Mouse (Mus musculus): Measurements from ENCODE around the gene Atl3. TPM values are rescaled to one million over a fixed set of nuclear protein-coding genes. Genes with fewer than 3 reads are reported as not detected.
A peak's percentile ranks its signal among the peaks of the same experiment; 100 is the strongest.

Gene Atl3
- 15.2 and 17.1 TPM in 2 replicates for total RNA-seq (2014; rRNA removed; ENCODE audit: low replicate concordance)
- polyA plus RNA-seq (2015; fragmentation: Nextera tagmentation; extraction: Ambion mirVana) = 5.4 and 6.3 TPM in 2 replicates

DNA sequence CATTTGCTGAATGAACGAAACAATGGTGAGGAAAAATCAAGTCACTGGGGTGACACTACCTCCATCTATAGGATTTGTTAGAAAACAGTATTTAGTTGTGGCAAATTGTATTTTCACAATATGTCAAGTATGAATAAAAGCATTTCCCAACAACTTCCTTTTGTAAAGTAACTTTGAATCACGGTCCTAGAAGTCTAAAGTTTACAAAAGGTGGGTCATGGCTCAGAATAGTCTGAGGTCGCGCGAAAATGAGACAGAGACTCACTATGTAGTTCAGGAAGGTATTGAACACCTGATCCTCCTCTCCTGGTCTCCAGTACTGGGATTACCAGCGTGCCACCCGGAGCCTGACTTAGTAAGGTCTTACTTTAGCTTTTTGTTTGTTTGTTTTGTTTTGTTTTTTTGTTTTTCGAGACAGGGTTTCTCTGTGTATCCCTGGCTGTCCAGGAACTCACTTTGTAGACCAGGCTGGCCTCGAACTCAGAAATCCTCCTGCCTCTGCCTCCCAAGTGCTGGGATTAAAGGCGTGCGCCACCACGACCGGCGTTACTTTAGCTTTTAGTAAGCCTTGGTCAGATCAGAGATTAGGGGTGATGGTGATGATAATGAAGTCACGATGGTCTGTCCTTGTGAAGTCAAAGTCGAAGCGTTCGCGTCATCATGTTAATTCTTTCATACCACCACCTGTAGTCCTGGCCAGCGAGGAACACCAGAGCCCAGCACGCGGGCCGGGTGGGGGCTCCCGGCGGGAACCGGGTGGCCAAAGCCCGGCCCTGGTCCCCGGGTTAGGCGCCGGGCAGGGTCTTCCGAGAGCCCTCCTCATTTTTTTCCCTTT is at the start of gene Atl3:
Gene Atl3 (plus strand): TSS at position 689 of the 835 bp plus-strand sequence.
- no peaks in the 10 kb centered on the region for H3K27me3 ChIP-seq (ENCODE audit: control insufficient read depth, insufficient read depth, low read length)
- WGBS = 27% methylated on average over 31 of the region's 31 CpGs
- H3K4me2 ChIP-seq (ENCODE audit: low read depth, low read length) = peak within 1 kb of the TSS; percentile 82
- H3K9me3 ChIP-seq (replicated peaks; ENCODE audit: control insufficient read depth, low read length) = no peaks in the 10 kb centered on the region
- TF ChIP-seq EP300 (IDR thresholded peaks at IDR 0.05; ENCODE audit: low read depth) (no peak), CTCF (IDR thresholded peaks at IDR 0.05; ENCODE audit: low read depth) (no peak)
- H3K36me3 ChIP-seq (replicated peaks; ENCODE audit: control insufficient read depth, insufficient read depth, low read length) = no peaks in the 10 kb centered on the region
- DNase-seq (ENCODE audit: low spot score) = no peak
- no peaks in the 10 kb centered on the region for H3K4me1 ChIP-seq (ENCODE audit: control insufficient read depth, insufficient read depth)
- H3K9ac ChIP-seq (replicated peaks; ENCODE audit: low read depth, low read length) = peak within 1 kb of the TSS; percentile 90
- ATAC-seq (ENCODE audit: insufficient read depth, low read depth) = no peak
- H3K27ac ChIP-seq (ENCODE audit: low read depth) = peak within 1 kb of the TSS; percentile 99
- H3K4me3 ChIP-seq (ENCODE audit: low read depth, low read length) = peak within 1 kb of the TSS; percentile 72

DNA sequence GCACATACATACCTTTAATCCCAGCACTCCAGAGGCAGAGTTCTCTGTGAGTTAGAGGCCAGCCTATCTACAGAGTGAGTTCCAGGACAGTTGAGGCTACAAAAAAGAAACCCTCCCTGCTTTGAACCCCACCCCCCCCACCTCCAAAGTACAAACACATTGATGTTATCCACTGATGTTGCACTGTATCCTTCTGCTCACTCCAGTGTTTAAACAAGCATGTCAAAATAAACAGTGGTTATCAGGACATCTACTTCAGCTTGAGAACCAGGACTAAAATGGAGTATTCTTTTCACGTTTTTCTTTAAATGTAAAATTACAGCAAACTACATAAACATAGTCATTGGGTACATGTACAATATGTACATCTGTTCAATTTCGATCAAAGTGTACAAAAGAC is 48.7 kb upstream of the Atl3 start:
- Histone ChIP-seq H3K4me1 (ENCODE audit: control insufficient read depth, insufficient read depth) (no peaks in the 10 kb centered on the region), H3K4me2 (ENCODE audit: low read depth, low read length) (no peak overlapping the region), H3K9ac (replicated peaks; ENCODE audit: low read depth, low read length) (no peak overlapping the region), H3K27ac (ENCODE audit: low read depth) (no peak overlapping the region), H3K4me3 (ENCODE audit: low read depth, low read length) (no peak overlapping the region), H3K27me3 (ENCODE audit: control insufficient read depth, insufficient read depth, low read length) (no peaks in the 10 kb centered on the region), H3K36me3 (replicated peaks; ENCODE audit: control insufficient read depth, insufficient read depth, low read length) (peaks cover 4% of the 10 kb centered on the region; the same call in 1 of the 2 replicates), H3K9me3 (replicated peaks; ENCODE audit: control insufficient read depth, low read length) (no peaks in the 10 kb centered on the region)
- no peak for ATAC-seq (ENCODE audit: insufficient read depth, low read depth)
- DNase-seq (ENCODE audit: low spot score) = no peak
- 75% methylated on average over 2 of the region's 2 CpGs for WGBS
- no peak for TF ChIP-seq CTCF (IDR thresholded peaks at IDR 0.05; ENCODE audit: low read depth)
- no peak for TF ChIP-seq EP300 (IDR thresholded peaks at IDR 0.05; ENCODE audit: low read depth)

DNA sequence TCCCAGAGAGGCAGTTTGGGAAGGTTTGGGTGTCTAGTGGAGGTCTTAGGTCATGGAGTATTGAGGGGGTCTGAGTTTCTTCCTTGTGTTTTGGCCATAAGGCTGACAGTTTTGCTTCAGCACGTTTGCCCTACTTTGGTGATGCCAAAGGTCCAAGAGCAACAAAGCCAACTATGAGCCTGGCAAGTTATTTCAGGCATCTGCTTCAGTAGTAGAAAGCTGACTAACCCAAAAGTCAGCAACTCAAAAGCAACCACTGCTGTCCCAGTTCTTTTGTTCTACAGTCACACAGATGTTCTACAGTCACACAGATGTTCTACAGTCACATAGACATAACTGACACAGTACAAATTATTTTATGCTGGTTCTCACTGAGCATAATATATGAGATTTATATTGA is 48.2 kb upstream of the Atl3 start:
- no peak for DNase-seq (ENCODE audit: low spot score)
- no peak for TF ChIP-seq CTCF (IDR thresholded peaks at IDR 0.05; ENCODE audit: low read depth)
- TF ChIP-seq EP300 (IDR thresholded peaks at IDR 0.05; ENCODE audit: low read depth) = no peak
- ATAC-seq (ENCODE audit: insufficient read depth, low read depth) = no peak
- WGBS = 69% methylated on average over 1 of the region's 1 CpGs
- Histone ChIP-seq H3K27me3 (ENCODE audit: control insufficient read depth, insufficient read depth, low read length) (no peaks in the 10 kb centered on the region), H3K27ac (ENCODE audit: low read depth) (no peak overlapping the region), H3K4me3 (ENCODE audit: low read depth, low read length) (no peak overlapping the region), H3K9ac (replicated peaks; ENCODE audit: low read depth, low read length) (no peak overlapping the region), H3K9me3 (replicated peaks; ENCODE audit: control insufficient read depth, low read length) (no peaks in the 10 kb centered on the region), H3K4me2 (ENCODE audit: low read depth, low read length) (no peak overlapping the region), H3K4me1 (ENCODE audit: control insufficient read depth, insufficient read depth) (no peaks in the 10 kb centered on the region), H3K36me3 (replicated peaks; ENCODE audit: control insufficient read depth, insufficient read depth, low read length) (peaks cover 4% of the 10 kb centered on the region; the same call in 1 of the 2 replicates)

DNA sequence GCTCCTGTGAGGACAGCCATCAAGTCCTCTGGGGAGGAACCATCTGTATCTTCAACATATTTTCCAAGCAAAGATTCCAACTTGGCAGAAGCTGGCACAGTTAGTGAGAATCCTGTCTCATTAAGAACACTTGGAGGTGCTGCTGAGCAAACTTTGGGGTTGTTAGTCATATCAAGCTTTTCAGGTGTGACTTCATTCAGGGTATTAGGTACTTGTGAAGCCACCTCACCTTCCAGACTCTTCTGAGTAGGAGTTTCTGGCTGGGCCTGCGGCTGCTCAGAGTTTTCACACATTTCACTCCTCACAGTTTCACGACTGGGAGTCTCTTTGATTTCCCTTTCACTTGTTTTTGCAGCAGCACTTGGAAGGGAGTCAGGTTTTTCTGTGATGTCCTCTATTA is 37.0 kb upstream of the Atl3 start:
- DNase-seq (ENCODE audit: low spot score) = no peak
- Histone ChIP-seq H3K27me3 (ENCODE audit: control insufficient read depth, insufficient read depth, low read length) (no peaks in the 10 kb centered on the region), H3K4me2 (ENCODE audit: low read depth, low read length) (no peak overlapping the region), H3K4me1 (ENCODE audit: control insufficient read depth, insufficient read depth) (no peaks in the 10 kb centered on the region), H3K36me3 (replicated peaks; ENCODE audit: control insufficient read depth, insufficient read depth, low read length) (peaks cover 22% of the 10 kb centered on the region), H3K9ac (replicated peaks; ENCODE audit: low read depth, low read length) (no peak overlapping the region), H3K9me3 (replicated peaks; ENCODE audit: control insufficient read depth, low read length) (no peaks in the 10 kb centered on the region), H3K27ac (ENCODE audit: low read depth) (no peak overlapping the region), H3K4me3 (ENCODE audit: low read depth, low read length) (no peak overlapping the region)
- TF ChIP-seq EP300 (IDR thresholded peaks at IDR 0.05; ENCODE audit: low read depth) = no peak
- 0 out of 2 replicates have a peak, but pooled peaks have one; percentile 11 for TF ChIP-seq CTCF (IDR thresholded peaks at IDR 0.05; ENCODE audit: low read depth)
- WGBS = 55% methylated on average over 2 of the region's 2 CpGs
- ATAC-seq (ENCODE audit: insufficient read depth, low read depth) = no peak

DNA sequence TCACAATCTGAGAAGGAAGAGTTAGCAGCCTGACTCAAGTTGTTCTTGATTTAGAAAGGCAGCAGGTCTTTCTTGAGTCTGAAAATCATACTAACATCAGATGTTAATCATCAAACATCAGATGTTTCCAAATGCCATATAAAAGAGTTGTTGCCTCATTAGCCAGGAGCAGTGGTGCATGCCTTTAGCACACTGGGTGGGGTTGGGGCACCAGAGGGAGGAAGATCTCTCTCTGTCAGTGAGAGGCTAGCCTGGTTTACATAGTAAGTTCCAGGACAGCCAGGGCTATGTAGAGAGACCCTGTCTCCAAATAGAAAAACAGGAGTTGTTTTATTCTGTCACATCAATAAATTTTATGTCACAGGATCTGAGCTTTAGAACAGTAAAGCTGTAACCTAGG is 34.9 kb upstream of the Atl3 start:
- ATAC-seq (ENCODE audit: insufficient read depth, low read depth) = no peak
- no peaks in the 10 kb centered on the region for H3K27me3 ChIP-seq (ENCODE audit: control insufficient read depth, insufficient read depth, low read length)
- TF ChIP-seq CTCF (IDR thresholded peaks at IDR 0.05; ENCODE audit: low read depth) (no peak), EP300 (IDR thresholded peaks at IDR 0.05; ENCODE audit: low read depth) (no peak)
- H3K4me3 ChIP-seq (ENCODE audit: low read depth, low read length) = no peak overlapping the region
- H3K36me3 ChIP-seq (replicated peaks; ENCODE audit: control insufficient read depth, insufficient read depth, low read length) = peaks cover 26% of the 10 kb centered on the region
- no peak overlapping the region for H3K4me2 ChIP-seq (ENCODE audit: low read depth, low read length)
- H3K4me1 ChIP-seq (ENCODE audit: control insufficient read depth, insufficient read depth) = no peaks in the 10 kb centered on the region
- DNase-seq (ENCODE audit: low spot score) = no peak
- no peak overlapping the region for H3K9ac ChIP-seq (replicated peaks; ENCODE audit: low read depth, low read length)
- no peaks in the 10 kb centered on the region for H3K9me3 ChIP-seq (replicated peaks; ENCODE audit: control insufficient read depth, low read length)
- no peak overlapping the region for H3K27ac ChIP-seq (ENCODE audit: low read depth)

All from heart, postnatal 0 days (tissue).